Mouse (Mus musculus): ENCODE results near the gene Adarb2. TPM values are rescaled to one million over a fixed set of nuclear protein-coding genes. Genes with fewer than 3 reads are reported as not detected.

Gene Adarb2
- polyA plus RNA-seq (2012; rRNA removed) (0.02 and 0.04 TPM in 2 replicates), polyA plus RNA-seq (2014; fragmentation: Nextera tagmentation; extraction: Ambion mirVana) (0.10 TPM in 2 replicates)

GRCm38 (mm10) chr13:8202681-8203476 lies at the start of gene Adarb2:
Gene Adarb2, plus strand, starts transcription at chr13:8202866.
- no peaks in the 10 kb centered on the region; the same call in none of the 2 replicates for H3K27me3 ChIP-seq (ENCODE audit: control insufficient read depth, insufficient read depth, low read length)
- no peak within 1 kb of the TSS for H3K4me3 ChIP-seq (ENCODE audit: insufficient read depth in 1 of 2, low read depth in 2 of 2, low read length in 2 of 2)
- TF ChIP-seq EP300 (IDR thresholded peaks at IDR 0.05; ENCODE audit: low read depth): no peak
- no peak for TF ChIP-seq CTCF (IDR thresholded peaks at IDR 0.05; ENCODE audit: low read depth)
- no peaks in the 10 kb centered on the region for H3K9me3 ChIP-seq (ENCODE audit: control insufficient read depth, low read length)
- no peak within 1 kb of the TSS for H3K27ac ChIP-seq
- no peak within 1 kb of the TSS for H3K4me2 ChIP-seq (ENCODE audit: low read depth)
- WGBS (ENCODE audit: insufficient replicate concordance): 2% methylated on average over 26 of the region's 26 CpGs
- DNase-seq (ENCODE audit: low read depth in 3 of 3, low spot score in 3 of 3) (no peak), ATAC-seq (ENCODE audit: insufficient read depth) (no peak)
- no peaks in the 10 kb centered on the region for H3K36me3 ChIP-seq (replicated peaks; ENCODE audit: control insufficient read depth, insufficient read depth, low read depth)
- H3K9ac ChIP-seq (replicated peaks): no peak within 1 kb of the TSS
- no peaks in the 10 kb centered on the region for H3K4me1 ChIP-seq (replicated peaks; ENCODE audit: control insufficient read depth in 2 of 2, insufficient read depth in 2 of 2, low read length in 1 of 2)

GRCm38 (mm10) chr13:8173800-8174199 lies 28.9 kb upstream of the Adarb2 start:
- TF ChIP-seq CTCF (IDR thresholded peaks at IDR 0.05; ENCODE audit: low read depth) (no peak), EP300 (IDR thresholded peaks at IDR 0.05; ENCODE audit: low read depth) (no peak)
- Histone ChIP-seq H3K4me2 (ENCODE audit: low read depth) (no peak overlapping the region), H3K27me3 (ENCODE audit: control insufficient read depth, insufficient read depth, low read length) (no peaks in the 10 kb centered on the region), H3K36me3 (replicated peaks; ENCODE audit: control insufficient read depth, insufficient read depth, low read depth) (no peaks in the 10 kb centered on the region), H3K9ac (replicated peaks) (no peak overlapping the region), H3K9me3 (ENCODE audit: control insufficient read depth, low read length) (no peaks in the 10 kb centered on the region), H3K4me3 (ENCODE audit: insufficient read depth in 1 of 2, low read depth in 2 of 2, low read length in 2 of 2) (no peak overlapping the region), H3K27ac (no peak overlapping the region), H3K4me1 (replicated peaks; ENCODE audit: control insufficient read depth in 2 of 2, insufficient read depth in 2 of 2, low read length in 1 of 2) (no peaks in the 10 kb centered on the region)
- DNase-seq (ENCODE audit: low read depth in 3 of 3, low spot score in 3 of 3) (no peak), ATAC-seq (ENCODE audit: insufficient read depth) (no peak)
- WGBS (ENCODE audit: insufficient replicate concordance): 43% methylated on average over 1 of the region's 1 CpGs

GRCm38 (mm10) chr13:8191977-8192376 lies 10.7 kb upstream of the Adarb2 start:
- H3K4me3 ChIP-seq (ENCODE audit: insufficient read depth in 1 of 2, low read depth in 2 of 2, low read length in 2 of 2): no peak overlapping the region
- DNase-seq (ENCODE audit: low read depth in 3 of 3, low spot score in 3 of 3) (no peak), ATAC-seq (ENCODE audit: insufficient read depth) (no peak)
- TF ChIP-seq EP300 (IDR thresholded peaks at IDR 0.05; ENCODE audit: low read depth): no peak
- TF ChIP-seq CTCF (IDR thresholded peaks at IDR 0.05; ENCODE audit: low read depth): no peak
- no peaks in the 10 kb centered on the region for H3K36me3 ChIP-seq (replicated peaks; ENCODE audit: control insufficient read depth, insufficient read depth, low read depth)
- 58% methylated on average over 7 of the region's 7 CpGs for WGBS (ENCODE audit: insufficient replicate concordance)
- no peaks in the 10 kb centered on the region for H3K27me3 ChIP-seq (ENCODE audit: control insufficient read depth, insufficient read depth, low read length)
- H3K4me2 ChIP-seq (ENCODE audit: low read depth): no peak overlapping the region
- H3K4me1 ChIP-seq (replicated peaks; ENCODE audit: control insufficient read depth in 2 of 2, insufficient read depth in 2 of 2, low read length in 1 of 2): no peaks in the 10 kb centered on the region
- no peak overlapping the region for H3K9ac ChIP-seq (replicated peaks)
- no peaks in the 10 kb centered on the region for H3K9me3 ChIP-seq (ENCODE audit: control insufficient read depth, low read length)
- no peak overlapping the region for H3K27ac ChIP-seq

GRCm38 (mm10) chr13:8199186-8199880 lies 3.3 kb upstream of the Adarb2 start:
- Histone ChIP-seq H3K4me3 (ENCODE audit: insufficient read depth in 1 of 2, low read depth in 2 of 2, low read length in 2 of 2) (no peak overlapping the region), H3K9me3 (ENCODE audit: control insufficient read depth, low read length) (no peaks in the 10 kb centered on the region), H3K27ac (no peak overlapping the region), H3K36me3 (replicated peaks; ENCODE audit: control insufficient read depth, insufficient read depth, low read depth) (no peaks in the 10 kb centered on the region), H3K4me2 (ENCODE audit: low read depth) (no peak overlapping the region), H3K9ac (replicated peaks) (no peak overlapping the region), H3K27me3 (ENCODE audit: control insufficient read depth, insufficient read depth, low read length) (no peaks in the 10 kb centered on the region; the same call in none of the 2 replicates), H3K4me1 (replicated peaks; ENCODE audit: control insufficient read depth in 2 of 2, insufficient read depth in 2 of 2, low read length in 1 of 2) (no peaks in the 10 kb centered on the region)
- DNase-seq (ENCODE audit: low read depth in 3 of 3, low spot score in 3 of 3) (no peak), ATAC-seq (ENCODE audit: insufficient read depth) (no peak)
- 40% methylated on average over 3 of the region's 3 CpGs for WGBS (ENCODE audit: insufficient replicate concordance)
- no peak for TF ChIP-seq CTCF (IDR thresholded peaks at IDR 0.05; ENCODE audit: low read depth)

GRCm38 (mm10) chr13:8203477-8203813 lies 779 bp downstream of the Adarb2 start:
- WGBS (ENCODE audit: insufficient replicate concordance): 9% methylated on average over 4 of the region's 4 CpGs
- Histone ChIP-seq H3K4me2 (ENCODE audit: low read depth) (no peak overlapping the region), H3K27ac (no peak overlapping the region), H3K9ac (replicated peaks) (no peak overlapping the region), H3K36me3 (replicated peaks; ENCODE audit: control insufficient read depth, insufficient read depth, low read depth) (no peaks in the 10 kb centered on the region), H3K4me1 (replicated peaks; ENCODE audit: control insufficient read depth in 2 of 2, insufficient read depth in 2 of 2, low read length in 1 of 2) (no peaks in the 10 kb centered on the region), H3K9me3 (ENCODE audit: control insufficient read depth, low read length) (no peaks in the 10 kb centered on the region), H3K27me3 (ENCODE audit: control insufficient read depth, insufficient read depth, low read length) (no peaks in the 10 kb centered on the region; the same call in none of the 2 replicates), H3K4me3 (ENCODE audit: insufficient read depth in 1 of 2, low read depth in 2 of 2, low read length in 2 of 2) (no peak overlapping the region)
- DNase-seq (ENCODE audit: low read depth in 3 of 3, low spot score in 3 of 3): no peak
- no peak for TF ChIP-seq CTCF (IDR thresholded peaks at IDR 0.05; ENCODE audit: low read depth)
- no peak for TF ChIP-seq EP300 (IDR thresholded peaks at IDR 0.05; ENCODE audit: low read depth)
- no peak for ATAC-seq (ENCODE audit: insufficient read depth)
